Mouse (Mus musculus) testis, postnatal 14 days (tissue): Measurements from ENCODE around the gene Ovol2.

Source experiments
- DNase-seq: peaks from one replicate; pipeline ENCODE4 v3.0.0; 2021; ENCODE audit warnings: low spot score

Gene Ovol2

GRCm38 (mm10) chr2:144267004-144267730 lies 64.8 kb downstream of the Ovol2 start:
- DNase-seq: no peak

- no peak for DNase-seq
Observed at GRCm38 (mm10) chr2:144265916-144266683, 65.8 kb downstream of the Ovol2 start.

DNA sequence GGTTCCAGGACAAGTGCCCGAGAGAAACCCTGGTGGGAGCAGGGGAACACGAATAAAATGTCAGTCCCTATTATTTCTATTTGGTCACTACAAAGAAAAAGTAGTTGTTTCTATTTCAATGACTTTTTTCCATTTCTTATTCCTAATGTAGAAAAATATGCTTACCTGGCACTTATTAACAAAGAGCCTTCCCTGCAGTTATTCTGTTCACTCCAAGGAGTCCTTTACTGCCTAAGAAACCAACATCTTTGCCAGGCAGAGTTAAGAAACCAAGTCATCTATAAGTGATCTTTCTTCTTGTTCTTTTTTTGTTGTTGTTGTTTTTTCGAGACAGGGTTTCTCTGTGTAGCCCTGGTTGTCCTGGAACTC lies 66.8 kb downstream of the Ovol2 start:
- DNase-seq: no peak

DNA sequence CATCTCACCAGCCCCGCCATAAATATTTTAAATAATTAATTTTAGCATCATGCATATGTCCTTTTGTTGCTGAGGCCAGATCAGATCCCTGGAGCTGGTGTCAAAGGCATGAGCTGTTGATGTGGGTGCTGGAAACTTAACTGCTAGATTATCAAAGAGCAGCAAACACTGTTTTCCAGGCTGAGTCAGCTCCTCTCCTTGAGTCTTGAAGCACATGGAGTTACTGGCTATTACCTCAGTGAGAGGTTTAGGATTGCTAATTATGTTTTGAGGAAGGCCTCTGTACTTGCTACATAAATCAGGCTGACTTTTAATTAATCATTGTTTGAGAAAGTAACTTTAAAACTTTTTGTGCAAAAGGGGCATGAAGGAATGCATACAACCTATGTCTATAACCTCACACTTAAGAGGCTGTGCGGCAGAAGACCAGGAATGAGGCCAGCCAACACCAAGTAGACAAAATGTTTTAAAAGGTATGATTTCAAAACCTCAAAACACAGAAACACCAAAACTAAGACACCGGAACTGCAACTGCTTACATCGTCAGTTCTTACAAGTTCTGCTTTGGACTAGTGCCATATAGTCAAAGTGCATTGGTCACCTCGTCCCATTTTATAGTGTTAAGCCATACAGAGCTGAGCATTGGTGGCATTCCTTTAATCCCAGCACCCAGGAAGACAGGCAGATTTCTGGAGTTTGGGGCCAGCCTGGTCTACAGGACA lies 67.4 kb downstream of the Ovol2 start:
- DNase-seq: no peak

- no peak for DNase-seq
Observed at GRCm38 (mm10) chr2:144262837-144263236, 69.1 kb downstream of the Ovol2 start.
